In genomic region chr2:104732562-104733256, GRCm38 (mm10) we compare ENCODE assay signal across 22 mouse cellular contexts. TPM values are rescaled to one million over a fixed set of nuclear protein-coding genes. Genes with fewer than 3 reads are reported as not detected.
DNase-seq lines count a peak whose midpoint lies in the region; TF ChIP-seq lines count a peak whose summit lies in the region.
"Had no signal": no experiment of that assay in that cellular context is flagged by ENCODE, and none has a peak within 500 bp of the region (broad histone marks: within the 10 kb centered on the region; RNA-seq: fewer than 3 reads in every experiment).

No protein-coding gene starts in this region.

- TF ChIP-seq CTCF in E14TG2a.4 (conservative IDR thresholded peaks at IDR 0.05; ENCODE audit: low read length): no peak

- H3K27ac ChIP-seq in macrophage: peak overlapping the region; percentile 78
- H3K27ac ChIP-seq: embryonic facial prominence, embryonic 13.5 days; forebrain, embryonic 13.5 days; hindbrain, embryonic 14.5 days; liver, embryonic 14.5 days; midbrain, embryonic 13.5 days had no signal

- H3K4me1 ChIP-seq in E14TG2a.4 (replicated peaks; ENCODE audit: low read depth, low read length): peaks cover 42% of the 10 kb centered on the region
- H3K4me1 ChIP-seq: embryonic facial prominence, embryonic 13.5 days; midbrain, embryonic 13.5 days had no signal

- H3K4me3 ChIP-seq in E14TG2a.4 (replicated peaks; ENCODE audit: low read length) (0 out of 2 replicates have a peak overlapping the region, but pooled peaks have one; percentile 10), macrophage (ENCODE audit: inconsistent target) (no peak overlapping the region; the same call in 1 of the 2 replicates)
- H3K4me3 ChIP-seq: embryonic facial prominence, embryonic 13.5 days; forebrain, embryonic 13.5 days; midbrain, embryonic 13.5 days had no signal

- no peaks in the 10 kb centered on the region for H3K9me3 ChIP-seq in E14TG2a.4 (ENCODE audit: low read length)
- H3K9me3 ChIP-seq: embryonic facial prominence, embryonic 13.5 days; forebrain, embryonic 13.5 days; midbrain, embryonic 13.5 days had no signal

- H3K79me2 ChIP-seq in macrophage (ENCODE audit: inconsistent target): peaks cover 40% of the 10 kb centered on the region; the same call in 1 of the 2 replicates

- peaks cover 16% of the 10 kb centered on the region for H3K36me3 ChIP-seq in E14TG2a.4 (ENCODE audit: insufficient read depth, low read length)
- no peaks in the 10 kb centered on the region for H3K36me3 ChIP-seq in macrophage (ENCODE audit: inconsistent target)
- H3K36me3 ChIP-seq: embryonic facial prominence, embryonic 13.5 days; midbrain, embryonic 13.5 days had no signal

- DNase-seq in kidney, adult 9 months: peak; percentile 36
- DNase-seq in kidney, adult 18-20 months: no peak
- DNase-seq in NIH3T3 (ENCODE audit: low read depth): peak; percentile 56
- no peak for DNase-seq in right cerebral cortex, adult 18-20 months
- no peak for DNase-seq in retina, embryonic 14.5 days (ENCODE audit: low spot score)
- DNase-seq: cerebellum, adult 18-20 months; gastrocnemius, postnatal 10 days; layer of hippocampus, postnatal 36 days; right cerebral cortex, postnatal 25 days; thymus, adult 18-20 months had no signal

- WGBS in macrophage (ENCODE audit: missing documents): 69% methylated on average over 5 of the region's 7 CpGs

- H3K27me3 ChIP-seq in E14TG2a.4 (ENCODE audit: insufficient read depth, low read length): no peaks in the 10 kb centered on the region
- H3K27me3 ChIP-seq: embryonic facial prominence, embryonic 13.5 days; forebrain, embryonic 13.5 days; midbrain, embryonic 13.5 days had no signal

RNA-seq across cellular contexts. Expression of gene Depdc7, which starts 10.0 kb away (rescaled TPM):
- 10 to 100 TPM in 2 of 26 experiments, 1 to 10 TPM in 22, under 1 TPM in 2; 0.78 to 14.2 (median 6.4) TPM for total RNA-seq in macrophage (2018; cell fraction: chromatin; rRNA removed)
- total RNA-seq in macrophage (2018; cell fraction: cytosol; rRNA removed): 1 to 10 TPM; 1.7 to 8.2 (median 4.7) TPM
- 10 to 100 TPM in 1 of 26 experiments, 1 to 10 TPM in 25; 1.1 to 11.3 (median 2.9) TPM for total RNA-seq in macrophage (2018; cell fraction: nucleus; rRNA removed)
- polyA plus RNA-seq in macrophage (2018): 7.6 to 10.3 TPM (median 7.7 TPM) in 3 replicates

RNA-seq across cellular contexts. Expression of gene Pin1rt1, which starts 16.5 kb away (rescaled TPM):
- not detected for total RNA-seq in macrophage (2018; cell fraction: chromatin; rRNA removed)
- total RNA-seq in macrophage (2018; cell fraction: cytosol; rRNA removed): not detected
- total RNA-seq in macrophage (2018; cell fraction: nucleus; rRNA removed): not detected
- not detected in 3 replicates for polyA plus RNA-seq in macrophage (2018)
- total RNA-seq: adrenal gland, postnatal 36 days; gastrocnemius, postnatal 10 days; heart, adult 8-10 months; layer of hippocampus, postnatal 36 days; left cerebral cortex, postnatal 36 days had no signal
- polyA plus RNA-seq: embryonic facial prominence, embryonic 13.5 days; forebrain, embryonic 13.5 days; heart, postnatal 0 days; hindbrain, embryonic 14.5 days; intestine, embryonic 16.5 days; liver, embryonic 14.5 days had no signal

RNA-seq across cellular contexts. Expression of gene Tcp11l1, which starts 20.7 kb away (rescaled TPM):
- 10 to 100 TPM; 10.4 to 68.9 (median 41.4) TPM for total RNA-seq in macrophage (2018; cell fraction: chromatin; rRNA removed)
- 10 to 100 TPM; 23.1 to 39.7 (median 31.7) TPM for total RNA-seq in macrophage (2018; cell fraction: cytosol; rRNA removed)
- total RNA-seq in macrophage (2018; cell fraction: nucleus; rRNA removed): 10 to 100 TPM; 11.1 to 78.2 (median 37.6) TPM
- 22.5 to 32.0 TPM (median 24.4 TPM) in 3 replicates for polyA plus RNA-seq in macrophage (2018)

Comparison
In these comparisons a context has a peak if more than half of its experiments do, and no peak if none do; other contexts are left out.
1. DNase-seq: peak in kidney, adult 9 months (single experiment) and NIH3T3 (single experiment); none in kidney, adult 18-20 months (single experiment), right cerebral cortex, adult 18-20 months (single experiment) and retina, embryonic 14.5 days (single experiment).